Mouse (Mus musculus): Measurements from ENCODE around the gene Dbndd2. TPM values are rescaled to one million over a fixed set of nuclear protein-coding genes. Genes with fewer than 3 reads are reported as not detected.

The Dbndd2 gene
- polyA plus RNA-seq, 1 experiment: 16.4 TPM

GRCm38 (mm10) chr2:164521841-164522240 lies 35.9 kb downstream of the Dbndd2 start:
- H3ac ChIP-seq (ENCODE audit: control insufficient read depth, insufficient read length): no peak overlapping the region
- H3K27me3 ChIP-seq (ENCODE audit: control insufficient read depth, insufficient read depth, insufficient read length): no peaks in the 10 kb centered on the region
- TF ChIP-seq POLR2A (IDR thresholded peaks at IDR 0.05; ENCODE audit: insufficient read length, low read depth) (no peak), MYOG (IDR thresholded peaks at IDR 0.05; ENCODE audit: control insufficient read depth in 1 of 3, insufficient read depth in 1 of 3, insufficient read length in 2 of 3, low read depth in 2 of 3) (peak in 2 of 3 experiments; percentile 35 to 47), MAX (IDR thresholded peaks at IDR 0.05; ENCODE audit: low read depth) (no peak), MYOD1 (IDR thresholded peaks at IDR 0.05; ENCODE audit: control insufficient read depth in 1 of 3, insufficient read length in 2 of 3, low read depth in 2 of 3) (peak; percentile 31 to 68 (median 66)), CEBPB (IDR thresholded peaks at IDR 0.05; ENCODE audit: insufficient read depth, poor library complexity, severe bottlenecking) (peak; percentile 78), TCF3 (IDR thresholded peaks at IDR 0.05; ENCODE audit: insufficient read length, low read depth) (no peak), E2F4 (IDR thresholded peaks at IDR 0.05; ENCODE audit: insufficient read depth) (no peak), REST (IDR thresholded peaks at IDR 0.05; ENCODE audit: insufficient read depth, insufficient read length) (no peak), USF1 (IDR thresholded peaks at IDR 0.05; ENCODE audit: low read depth) (no peak), TCF12 (IDR thresholded peaks at IDR 0.05; ENCODE audit: insufficient read depth, poor library complexity, severe bottlenecking) (peak; percentile 39)
- peak overlapping the region; percentile 61 for H3K4me2 ChIP-seq (ENCODE audit: low read depth)
- H3K36me3 ChIP-seq (ENCODE audit: control insufficient read depth, insufficient read depth): no peaks in the 10 kb centered on the region
- H3K79me2 ChIP-seq (ENCODE audit: control insufficient read depth, insufficient read depth): no peaks in the 10 kb centered on the region
- no peak overlapping the region for H3K4me3 ChIP-seq

- TF ChIP-seq POLR2A (IDR thresholded peaks at IDR 0.05; ENCODE audit: insufficient read length, low read depth) (no peak), TCF3 (IDR thresholded peaks at IDR 0.05; ENCODE audit: insufficient read length, low read depth) (no peak), TCF12 (IDR thresholded peaks at IDR 0.05; ENCODE audit: insufficient read depth, poor library complexity, severe bottlenecking) (no peak), E2F4 (IDR thresholded peaks at IDR 0.05; ENCODE audit: insufficient read depth) (no peak), POLR2AphosphoS2 (IDR thresholded peaks at IDR 0.05; ENCODE audit: insufficient read length, low read depth) (no peak), REST (IDR thresholded peaks at IDR 0.05; ENCODE audit: insufficient read depth, insufficient read length) (no peak)
- no peaks in the 10 kb centered on the region for H3K36me3 ChIP-seq (ENCODE audit: control insufficient read depth, insufficient read depth)
- no peaks in the 10 kb centered on the region for H3K79me2 ChIP-seq (ENCODE audit: control insufficient read depth, insufficient read depth)
- H3K4me2 ChIP-seq (ENCODE audit: low read depth): peak overlapping the region; percentile 61
- no peak overlapping the region for H3K4me3 ChIP-seq
- H3K27me3 ChIP-seq (ENCODE audit: control insufficient read depth, insufficient read depth, insufficient read length): no peaks in the 10 kb centered on the region
- no peak overlapping the region for H3ac ChIP-seq (ENCODE audit: control insufficient read depth, insufficient read length)
Measured at GRCm38 (mm10) chr2:164522280-164522679, 36.4 kb downstream of the Dbndd2 start.

- Histone ChIP-seq H3K27me3 (ENCODE audit: control insufficient read depth, insufficient read depth, insufficient read length) (no peaks in the 10 kb centered on the region), H3K4me3 (no peak overlapping the region), H3ac (ENCODE audit: control insufficient read depth, insufficient read length) (no peak overlapping the region), H3K4me2 (ENCODE audit: low read depth) (peak overlapping the region; percentile 61), H3K36me3 (ENCODE audit: control insufficient read depth, insufficient read depth) (no peaks in the 10 kb centered on the region), H3K79me2 (ENCODE audit: control insufficient read depth, insufficient read depth) (no peaks in the 10 kb centered on the region)
- TF ChIP-seq POLR2AphosphoS2 (IDR thresholded peaks at IDR 0.05; ENCODE audit: insufficient read length, low read depth) (no peak), TCF12 (IDR thresholded peaks at IDR 0.05; ENCODE audit: insufficient read depth, poor library complexity, severe bottlenecking) (no peak), MYOD1 (IDR thresholded peaks at IDR 0.05; ENCODE audit: control insufficient read depth in 1 of 3, insufficient read length in 2 of 3, low read depth in 2 of 3) (no peak)
Measured at GRCm38 (mm10) chr2:164523301-164523773, 37.4 kb downstream of the Dbndd2 start.

- Histone ChIP-seq H3K27me3 (ENCODE audit: control insufficient read depth, insufficient read depth, insufficient read length) (no peaks in the 10 kb centered on the region), H3K4me2 (ENCODE audit: low read depth) (no peak overlapping the region), H3K4me3 (no peak overlapping the region), H3K36me3 (ENCODE audit: control insufficient read depth, insufficient read depth) (no peaks in the 10 kb centered on the region), H3K79me2 (ENCODE audit: control insufficient read depth, insufficient read depth) (no peaks in the 10 kb centered on the region), H3ac (ENCODE audit: control insufficient read depth, insufficient read length) (no peak overlapping the region)
- TF ChIP-seq TCF3 (IDR thresholded peaks at IDR 0.05; ENCODE audit: insufficient read length, low read depth) (no peak), USF1 (IDR thresholded peaks at IDR 0.05; ENCODE audit: low read depth) (no peak), SRF (IDR thresholded peaks at IDR 0.05; ENCODE audit: control insufficient read depth, insufficient read length, low read depth) (no peak), POLR2AphosphoS2 (IDR thresholded peaks at IDR 0.05; ENCODE audit: insufficient read length, low read depth) (no peak), MYOD1 (IDR thresholded peaks at IDR 0.05; ENCODE audit: control insufficient read depth in 1 of 3, insufficient read length in 2 of 3, low read depth in 2 of 3) (no peak), POLR2A (IDR thresholded peaks at IDR 0.05; ENCODE audit: insufficient read length, low read depth) (no peak), TCF12 (IDR thresholded peaks at IDR 0.05; ENCODE audit: insufficient read depth, poor library complexity, severe bottlenecking) (no peak), CEBPB (IDR thresholded peaks at IDR 0.05; ENCODE audit: insufficient read depth, poor library complexity, severe bottlenecking) (no peak), REST (IDR thresholded peaks at IDR 0.05; ENCODE audit: insufficient read depth, insufficient read length) (no peak), MAX (IDR thresholded peaks at IDR 0.05; ENCODE audit: low read depth) (no peak), MYOG (IDR thresholded peaks at IDR 0.05; ENCODE audit: control insufficient read depth in 1 of 3, insufficient read depth in 1 of 3, insufficient read length in 2 of 3, low read depth in 2 of 3) (no peak), E2F4 (IDR thresholded peaks at IDR 0.05; ENCODE audit: insufficient read depth) (no peak)
Measured at GRCm38 (mm10) chr2:164528557-164528956, 42.7 kb downstream of the Dbndd2 start.

GRCm38 (mm10) chr2:164531169-164531568 lies 45.3 kb downstream of the Dbndd2 start:
- no peak overlapping the region for H3ac ChIP-seq (ENCODE audit: control insufficient read depth, insufficient read length)
- no peak overlapping the region for H3K4me3 ChIP-seq
- TF ChIP-seq REST (IDR thresholded peaks at IDR 0.05; ENCODE audit: insufficient read depth, insufficient read length): no peak
- no peak for TF ChIP-seq MYOG (IDR thresholded peaks at IDR 0.05; ENCODE audit: control insufficient read depth in 1 of 3, insufficient read depth in 1 of 3, insufficient read length in 2 of 3, low read depth in 2 of 3)
- no peak for TF ChIP-seq USF1 (IDR thresholded peaks at IDR 0.05; ENCODE audit: low read depth)
- no peak for TF ChIP-seq POLR2AphosphoS2 (IDR thresholded peaks at IDR 0.05; ENCODE audit: insufficient read length, low read depth)
- TF ChIP-seq TCF12 (IDR thresholded peaks at IDR 0.05; ENCODE audit: insufficient read depth, poor library complexity, severe bottlenecking): no peak
- peak overlapping the region; percentile 19 for H3K4me2 ChIP-seq (ENCODE audit: low read depth)
- H3K79me2 ChIP-seq (ENCODE audit: control insufficient read depth, insufficient read depth): no peaks in the 10 kb centered on the region
- no peaks in the 10 kb centered on the region for H3K36me3 ChIP-seq (ENCODE audit: control insufficient read depth, insufficient read depth)
- peaks cover 5% of the 10 kb centered on the region for H3K27me3 ChIP-seq (ENCODE audit: control insufficient read depth, insufficient read depth, insufficient read length)
